In the genomic region with DNA sequence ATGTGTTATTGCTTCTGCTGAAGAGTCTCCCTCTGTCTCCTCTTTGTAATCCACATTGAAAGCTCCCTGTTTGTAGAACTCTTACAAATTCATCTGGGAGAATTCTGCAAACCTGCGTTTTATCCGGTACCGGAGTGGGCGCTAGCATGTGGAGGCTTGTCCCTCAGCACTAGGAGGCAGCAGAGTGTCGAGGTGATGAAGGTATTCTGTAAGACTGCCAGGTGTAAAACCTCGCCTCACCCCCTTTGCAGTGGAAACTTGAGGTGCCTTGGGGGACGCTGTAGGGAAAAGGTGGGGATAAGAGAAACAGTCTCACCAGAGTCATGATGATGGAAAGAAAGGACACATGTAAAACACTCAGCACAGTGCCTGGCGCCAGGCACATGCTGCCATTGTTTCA, we compare ENCODE assay signal across 10 mouse cellular contexts. TPM values are rescaled to one million over a fixed set of nuclear protein-coding genes. Genes with fewer than 3 reads are reported as not detected.
DNase-seq lines count a peak whose midpoint lies in the region; TF ChIP-seq lines count a peak whose summit lies in the region.
"Had no signal": no experiment of that assay in that cellular context is flagged by ENCODE, and none has a peak within 500 bp of the region (broad histone marks: within the 10 kb centered on the region; RNA-seq: fewer than 3 reads in every experiment).

No protein-coding gene starts in this region.

- peaks cover 1% of the 10 kb centered on the region; the same call in 1 of the 2 replicates for H3K4me1 ChIP-seq in heart, adult 2 months (ENCODE audit: control insufficient read depth, insufficient read depth, low read length)
- H3K4me1 ChIP-seq in forebrain, embryonic 10.5 days, result no peaks in the 10 kb centered on the region

- no peak overlapping the region for H3K27ac ChIP-seq in heart, adult 2 months
- no peak overlapping the region for H3K27ac ChIP-seq in forebrain, embryonic 10.5 days

- WGBS in heart, adult 2 months, result 44% methylated on average over 8 of the region's 8 CpGs
- WGBS in forebrain, embryonic 10.5 days, result 43% methylated on average over 8 of the region's 8 CpGs

- no peaks in the 10 kb centered on the region for H3K27me3 ChIP-seq in heart, adult 2 months (ENCODE audit: control insufficient read depth, insufficient read depth, low read length)
- no peaks in the 10 kb centered on the region for H3K27me3 ChIP-seq in forebrain, embryonic 10.5 days (ENCODE audit: poor library complexity, severe bottlenecking)

- intact Hi-C loops in heart, adult 2 months (cut with DNase I), result loop anchor here (2.0 kb wide), 1 partner anchor 45 kb away; no protein-coding TSS in a partner anchor

- TF ChIP-seq CTCF in heart, adult 2 months (IDR thresholded peaks at IDR 0.05), result peak; percentile 62

- no peak for TF ChIP-seq EP300 in heart, adult 2 months (IDR thresholded peaks at IDR 0.05; ENCODE audit: insufficient read depth, low read depth, low read length)

- no peaks in the 10 kb centered on the region for H3K36me3 ChIP-seq in heart, adult 2 months (ENCODE audit: control insufficient read depth, insufficient read depth, low read length)
- H3K36me3 ChIP-seq in forebrain, embryonic 10.5 days (replicated peaks), result no peaks in the 10 kb centered on the region

- no peaks in the 10 kb centered on the region for H3K9me3 ChIP-seq in forebrain, embryonic 10.5 days

- no peaks in the 10 kb centered on the region for H3K79me2 ChIP-seq in heart, adult 2 months (replicated peaks; ENCODE audit: control insufficient read depth, insufficient read depth, low read length)

- H3K9ac ChIP-seq in heart, adult 2 months (ENCODE audit: low read depth, low read length), result no peak overlapping the region

- H3K4me3 ChIP-seq in heart, adult 2 months, result no peak overlapping the region
- no peak overlapping the region for H3K4me3 ChIP-seq in forebrain, embryonic 10.5 days

- no peak for DNase-seq in heart, adult 2 months
- DNase-seq in heart, adult 9 months (ENCODE audit: low spot score in 2 of 2), result no peak
- DNase-seq in CD4-positive helper T cell, adult 2 months (ENCODE audit: low read depth, low spot score), result peak; percentile 57
- peak; percentile 45 for DNase-seq in R1 (ENCODE audit: low read depth, low spot score)
- peak; percentile 28 for DNase-seq in lung, postnatal 10 days
- DNase-seq in B cell, adult 2 months, result no peak
- no peak for DNase-seq in layer of hippocampus, adult 18-20 months (ENCODE audit: low spot score in 2 of 2)
- DNase-seq in forebrain, embryonic 10.5 days (ENCODE audit: extremely low spot score, low spot score), result no peak
- DNase-seq: cerebellum, postnatal 25 days had no signal

- no peak for TF ChIP-seq POLR2A in heart, adult 2 months (IDR thresholded peaks at IDR 0.05; ENCODE audit: insufficient read depth, low read depth, low read length)

RNA-seq across cellular contexts. Expression of gene Mettl9, which starts 14.0 kb away (rescaled TPM):
- total RNA-seq in heart, adult 2 months (2021), result 10 to 100 TPM; 80.7 to 85.1 TPM
- polyA plus RNA-seq in heart, adult 2 months (2012; rRNA removed), result 23.5 and 40.2 TPM in 2 replicates
- total RNA-seq in layer of hippocampus, adult 18-20 months (2021), result 10 to 100 TPM; 75.6 to 82.8 TPM
- polyA plus RNA-seq in forebrain, embryonic 10.5 days (2016; fragmentation: Nextera tagmentation; extraction: Ambion mirVana), result 184 and 188 TPM in 2 replicates

RNA-seq across cellular contexts. Expression of gene Mfsd13b, which starts 38.0 kb away (rescaled TPM):
- total RNA-seq in heart, adult 2 months (2021), result not detected
- 0.47 TPM in 1 of 2 replicates, not detected in the other for polyA plus RNA-seq in heart, adult 2 months (2012; rRNA removed)
- 1 to 10 TPM; 1.5 to 2.7 TPM for total RNA-seq in layer of hippocampus, adult 18-20 months (2021)
- polyA plus RNA-seq in forebrain, embryonic 10.5 days (2016; fragmentation: Nextera tagmentation; extraction: Ambion mirVana), result 0.37 and 0.68 TPM in 2 replicates
- total RNA-seq: heart, adult 18-20 months had no signal

RNA-seq across cellular contexts. Expression of gene Cdr2, which starts 38.2 kb away (rescaled TPM):
- 10 to 100 TPM in 1 of 2 experiments, 1 to 10 TPM in 1; 8.8 to 34.9 TPM for total RNA-seq in heart, adult 2 months (2021)
- polyA plus RNA-seq in heart, adult 2 months (2012; rRNA removed), result 11.0 TPM in 2 replicates
- 1 to 10 TPM; 4.4 to 4.8 TPM for total RNA-seq in layer of hippocampus, adult 18-20 months (2021)
- 12.9 TPM in 2 replicates for polyA plus RNA-seq in forebrain, embryonic 10.5 days (2016; fragmentation: Nextera tagmentation; extraction: Ambion mirVana)

RNA-seq across cellular contexts. Expression of gene Igsf6, which starts 54.1 kb away (rescaled TPM):
- total RNA-seq in heart, adult 2 months (2021), result 1 to 10 TPM in 1 of 2 experiments, under 1 TPM in 1; 0.98 to 1.5 TPM
- polyA plus RNA-seq in heart, adult 2 months (2012; rRNA removed), result 0.76 TPM in 2 replicates
- under 1 TPM in 1 of 2 experiments, not detected in 1; 0.30 TPM for total RNA-seq in layer of hippocampus, adult 18-20 months (2021)
- polyA plus RNA-seq in forebrain, embryonic 10.5 days (2016; fragmentation: Nextera tagmentation; extraction: Ambion mirVana), result 0.81 and 1.1 TPM in 2 replicates

Comparison
In these comparisons a context has a peak if more than half of its experiments do, and no peak if none do; other contexts are left out.
1. DNase-seq: peak in CD4-positive helper T cell, adult 2 months (single experiment), R1 (single experiment) and lung, postnatal 10 days (single experiment); none in heart, adult 2 months (0 of 2), heart, adult 9 months (0 of 2), B cell, adult 2 months (0 of 2), layer of hippocampus, adult 18-20 months (0 of 2) and forebrain, embryonic 10.5 days (single experiment).